Mouse (Mus musculus): ENCODE measurements at regions not wholly inside any gene's neighbourhood (a gene's known extent, or its start where the extent isn't known, plus 50 kb on each side); places are given as distances from the start of the nearest gene placed in this dataset.
"Not testable (repeated sequence)": the region's sequence is repeated elsewhere in the genome, so short reads cannot be mapped to it uniquely, and the experiment has no call there.

DNA sequence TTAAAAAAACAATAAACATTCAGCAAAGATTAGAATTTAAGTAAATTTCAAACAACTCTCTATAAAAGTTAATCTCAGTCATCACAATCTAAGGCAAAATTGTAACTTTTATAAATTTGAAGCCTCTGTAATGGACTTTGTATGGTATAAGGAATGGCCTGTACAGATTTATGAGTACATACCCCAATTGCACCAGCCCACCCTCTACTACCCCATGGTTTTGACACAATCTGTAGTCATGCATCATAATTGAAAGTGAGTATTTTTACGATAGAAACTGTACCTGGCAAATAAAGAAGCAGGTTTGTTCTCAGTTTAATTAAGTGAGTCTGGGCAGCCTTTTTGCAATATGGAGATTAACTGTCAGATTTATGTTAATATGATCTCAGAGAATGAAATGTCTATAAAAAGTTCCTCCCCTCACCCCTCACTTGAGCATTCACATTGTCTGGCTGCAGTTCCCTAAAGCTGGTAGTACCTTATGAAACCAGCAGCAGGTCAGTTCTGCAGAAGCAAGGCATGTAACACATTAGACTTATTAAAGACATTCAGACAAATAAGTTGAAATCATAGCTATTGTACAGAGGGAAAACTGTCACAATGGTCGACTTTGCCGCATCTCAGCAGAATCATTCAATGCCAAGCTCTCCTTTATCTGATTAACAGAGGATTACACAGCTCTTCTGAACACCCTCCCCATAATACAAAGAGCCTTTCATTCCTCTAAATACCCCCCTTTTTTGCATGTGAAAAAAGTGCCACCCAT lies 505.2 kb downstream of the Cypt12 start:
- Histone ChIP-seq H3K4me1 (ENCODE audit: insufficient read depth) (no peaks in the 10 kb centered on the region), H3K9me3 (ENCODE audit: low read length) (no peaks in the 10 kb centered on the region), H3K27ac (ENCODE audit: low read depth) (no peak overlapping the region), H3K4me2 (ENCODE audit: low read depth, low read length) (no peak overlapping the region), H3K27me3 (ENCODE audit: insufficient read depth, low read length) (no peaks in the 10 kb centered on the region), H3K4me3 (ENCODE audit: low read depth, low read length) (no peak overlapping the region), H3K36me3 (replicated peaks; ENCODE audit: insufficient read depth, low read length) (no peaks in the 10 kb centered on the region), H3K9ac (replicated peaks) (no peak overlapping the region)
- ATAC-seq: no peak
- no peak for DNase-seq
- 89% methylated on average over 1 of the region's 3 CpGs for WGBS (ENCODE audit: insufficient replicate concordance)
- TF ChIP-seq CTCF (IDR thresholded peaks at IDR 0.05; ENCODE audit: low read depth) (no peak), EP300 (IDR thresholded peaks at IDR 0.05; ENCODE audit: low read depth) (no peak)

DNA sequence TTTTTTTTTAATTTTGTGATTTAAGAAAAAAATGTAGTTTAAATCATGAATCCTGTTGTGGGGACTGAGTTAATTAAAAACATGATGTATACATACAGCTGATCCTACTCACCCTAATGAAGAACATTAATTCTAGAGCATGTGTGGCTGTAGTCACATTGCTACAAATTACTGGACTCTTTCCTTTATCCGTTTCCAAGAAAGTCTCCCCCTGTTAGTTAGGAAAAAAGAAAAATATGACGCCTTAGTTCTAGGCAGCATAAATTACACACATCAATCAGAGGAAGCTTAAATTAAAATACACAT lies 505.7 kb downstream of the Cypt12 start:
- no peaks in the 10 kb centered on the region for H3K36me3 ChIP-seq (replicated peaks; ENCODE audit: insufficient read depth, low read length)
- H3K27me3 ChIP-seq (ENCODE audit: insufficient read depth, low read length): no peaks in the 10 kb centered on the region
- H3K9ac ChIP-seq (replicated peaks): no peak overlapping the region
- ATAC-seq (no peak), DNase-seq (no peak)
- no peak overlapping the region for H3K4me2 ChIP-seq (ENCODE audit: low read depth, low read length)
- 75% methylated on average over 2 of the region's 2 CpGs for WGBS (ENCODE audit: insufficient replicate concordance)
- no peaks in the 10 kb centered on the region for H3K9me3 ChIP-seq (ENCODE audit: low read length)
- no peak overlapping the region for H3K4me3 ChIP-seq (ENCODE audit: low read depth, low read length)
- TF ChIP-seq CTCF (IDR thresholded peaks at IDR 0.05; ENCODE audit: low read depth): no peak
- no peak for TF ChIP-seq EP300 (IDR thresholded peaks at IDR 0.05; ENCODE audit: low read depth)
- H3K4me1 ChIP-seq (ENCODE audit: insufficient read depth): no peaks in the 10 kb centered on the region
- H3K27ac ChIP-seq (ENCODE audit: low read depth): no peak overlapping the region

DNA sequence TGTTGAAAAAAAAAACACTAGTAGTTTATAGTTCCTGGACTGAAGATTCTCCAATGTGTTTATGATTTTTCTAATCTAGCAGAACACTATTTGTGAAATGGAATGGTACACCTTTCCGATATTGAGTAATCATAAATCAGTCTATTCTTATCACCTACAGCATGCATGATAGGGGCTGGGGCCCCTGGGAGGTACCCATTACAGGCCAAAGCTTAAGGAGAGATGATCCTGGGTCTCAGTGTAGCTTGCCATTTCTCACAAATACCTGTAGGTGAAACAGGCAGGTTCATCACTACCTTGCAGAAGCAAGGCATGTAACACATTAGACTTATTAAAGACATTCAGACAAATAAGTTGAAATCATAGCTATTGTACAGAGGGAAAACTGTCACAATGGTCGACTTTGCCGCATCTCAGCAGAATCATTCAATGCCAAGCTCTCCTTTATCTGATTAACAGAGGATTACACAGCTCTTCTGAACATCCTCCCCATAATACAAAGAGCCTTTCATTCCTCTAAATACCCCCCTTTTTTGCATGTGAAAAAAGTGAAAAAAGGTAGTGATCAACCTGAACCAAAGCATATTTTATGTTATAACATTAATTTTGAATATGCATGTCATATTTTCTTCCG lies 506.5 kb downstream of the Cypt12 start:
- not testable (repeated sequence) for H3K9me3 ChIP-seq (ENCODE audit: low read length); H3K27me3 ChIP-seq (ENCODE audit: insufficient read depth, low read length); ATAC-seq; H3K4me2 ChIP-seq (ENCODE audit: low read depth, low read length); H3K4me3 ChIP-seq (ENCODE audit: low read depth, low read length); H3K4me1 ChIP-seq (ENCODE audit: insufficient read depth); DNase-seq; H3K9ac ChIP-seq (replicated peaks); H3K27ac ChIP-seq (ENCODE audit: low read depth); H3K36me3 ChIP-seq (replicated peaks; ENCODE audit: insufficient read depth, low read length)
- WGBS (ENCODE audit: insufficient replicate concordance): 81% methylated on average over 2 of the region's 4 CpGs

DNA sequence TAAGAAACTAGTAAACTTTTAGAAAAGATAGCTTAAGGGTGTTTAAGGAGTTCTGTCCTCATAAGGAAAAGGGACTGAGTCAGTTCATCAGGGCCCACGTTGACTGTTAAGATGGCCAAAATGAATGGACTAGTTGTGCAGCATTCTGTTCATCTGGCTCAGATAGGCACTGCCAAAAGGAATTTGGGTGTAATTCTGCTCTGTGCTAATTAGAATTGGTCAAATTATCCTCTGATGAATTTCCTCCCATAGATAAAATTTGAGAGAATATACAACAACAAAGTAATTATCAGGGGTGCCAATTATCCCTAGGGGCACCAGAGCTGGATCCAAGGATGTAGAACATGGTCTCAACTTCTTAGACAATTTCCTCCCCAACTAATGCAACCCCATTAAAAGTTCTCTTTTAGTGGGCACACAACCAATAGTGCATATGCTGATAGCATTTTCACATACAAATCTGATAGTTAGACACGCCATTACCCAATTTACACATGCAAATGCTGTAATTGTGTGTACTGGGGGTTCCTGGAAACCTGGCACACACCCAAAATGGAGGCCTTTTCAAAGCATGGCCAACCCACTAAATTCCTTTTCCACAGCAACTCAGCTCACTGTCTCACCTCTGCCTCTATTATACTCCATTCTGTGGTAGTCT lies 508.0 kb downstream of the Cypt12 start:
- no peak overlapping the region for H3K4me2 ChIP-seq (ENCODE audit: low read depth, low read length)
- no peaks in the 10 kb centered on the region for H3K27me3 ChIP-seq (ENCODE audit: insufficient read depth, low read length)
- WGBS (ENCODE audit: insufficient replicate concordance): 70% methylated on average over 2 of the region's 2 CpGs
- no peak overlapping the region for H3K4me3 ChIP-seq (ENCODE audit: low read depth, low read length)
- H3K27ac ChIP-seq (ENCODE audit: low read depth): no peak overlapping the region
- no peak overlapping the region for H3K9ac ChIP-seq (replicated peaks)
- DNase-seq (no peak), ATAC-seq (no peak)
- no peaks in the 10 kb centered on the region for H3K9me3 ChIP-seq (ENCODE audit: low read length)
- no peaks in the 10 kb centered on the region for H3K4me1 ChIP-seq (ENCODE audit: insufficient read depth)
- no peaks in the 10 kb centered on the region for H3K36me3 ChIP-seq (replicated peaks; ENCODE audit: insufficient read depth, low read length)
- TF ChIP-seq CTCF (IDR thresholded peaks at IDR 0.05; ENCODE audit: low read depth) (no peak), EP300 (IDR thresholded peaks at IDR 0.05; ENCODE audit: low read depth) (no peak)

DNA sequence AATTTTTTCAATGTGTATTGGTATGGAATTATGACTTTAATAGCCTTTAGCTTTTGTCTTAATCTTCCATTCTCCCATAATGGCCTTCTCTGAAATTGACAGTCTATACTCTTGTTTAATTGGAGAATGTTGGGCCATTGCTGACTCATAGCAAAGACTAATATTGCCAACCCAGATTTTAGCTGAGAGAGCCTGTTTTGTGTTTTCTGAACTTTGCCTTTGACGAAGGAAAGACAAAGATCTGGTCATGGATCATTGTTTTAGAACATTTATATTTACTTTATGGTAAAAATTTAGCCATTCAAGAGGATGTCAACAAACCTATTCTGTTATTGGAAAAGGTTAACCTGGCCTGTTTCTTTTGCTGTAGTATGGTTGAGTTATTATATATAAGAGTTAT lies 512.1 kb downstream of the Cypt12 start:
- no peak overlapping the region for H3K9ac ChIP-seq (replicated peaks)
- no peaks in the 10 kb centered on the region for H3K36me3 ChIP-seq (replicated peaks; ENCODE audit: insufficient read depth, low read length)
- H3K4me3 ChIP-seq (ENCODE audit: low read depth, low read length): no peak overlapping the region
- 54% methylated on average over 1 of the region's 1 CpGs for WGBS (ENCODE audit: insufficient replicate concordance)
- no peak overlapping the region for H3K27ac ChIP-seq (ENCODE audit: low read depth)
- peak; percentile 87 for ATAC-seq
- DNase-seq: no peak
- H3K27me3 ChIP-seq (ENCODE audit: insufficient read depth, low read length): no peaks in the 10 kb centered on the region
- peak; percentile 18; the same call in 1 of the 2 replicates for TF ChIP-seq EP300 (IDR thresholded peaks at IDR 0.05; ENCODE audit: low read depth)
- TF ChIP-seq CTCF (IDR thresholded peaks at IDR 0.05; ENCODE audit: low read depth): no peak
- no peaks in the 10 kb centered on the region for H3K4me1 ChIP-seq (ENCODE audit: insufficient read depth)
- no peak overlapping the region for H3K4me2 ChIP-seq (ENCODE audit: low read depth, low read length)
- H3K9me3 ChIP-seq (ENCODE audit: low read length): no peaks in the 10 kb centered on the region

DNA sequence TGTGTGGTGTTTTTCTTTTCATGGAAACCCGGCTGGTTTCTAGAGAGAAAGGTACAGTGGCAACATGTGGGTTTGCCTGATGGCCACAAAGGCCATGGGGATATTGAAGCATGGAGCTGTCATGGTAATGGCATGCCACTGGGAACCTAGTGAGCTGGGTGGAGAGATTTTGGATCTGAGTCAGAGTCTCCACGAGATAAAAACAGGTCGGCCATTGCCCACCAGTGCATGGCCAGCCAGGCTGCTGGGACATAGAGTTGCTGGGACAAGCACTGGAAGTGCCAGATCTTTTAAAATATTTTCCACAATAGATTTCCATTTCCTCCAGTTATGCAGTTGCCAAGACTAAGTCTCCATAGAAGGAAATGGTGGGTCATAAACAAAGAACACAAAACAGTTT lies 523.6 kb downstream of the Cypt12 start:
- WGBS (ENCODE audit: insufficient replicate concordance): 64% methylated on average over 3 of the region's 3 CpGs
- TF ChIP-seq EP300 (IDR thresholded peaks at IDR 0.05; ENCODE audit: low read depth) (no peak), CTCF (IDR thresholded peaks at IDR 0.05; ENCODE audit: low read depth) (no peak)
- ATAC-seq: no peak

More for the DNA sequence above, 523.6 kb downstream of the Cypt12 start:
- Histone ChIP-seq H3K4me1 (ENCODE audit: insufficient read depth) (no peaks in the 10 kb centered on the region), H3K9me3 (ENCODE audit: low read length) (no peaks in the 10 kb centered on the region), H3K4me2 (ENCODE audit: low read depth, low read length) (no peak overlapping the region), H3K27ac (ENCODE audit: low read depth) (no peak overlapping the region), H3K36me3 (replicated peaks; ENCODE audit: insufficient read depth, low read length) (no peaks in the 10 kb centered on the region), H3K9ac (replicated peaks) (no peak overlapping the region), H3K4me3 (ENCODE audit: low read depth, low read length) (no peak overlapping the region), H3K27me3 (ENCODE audit: insufficient read depth, low read length) (no peaks in the 10 kb centered on the region)
- DNase-seq: no peak

Measured in liver, postnatal 0 days (tissue).